Mouse (Mus musculus): ENCODE data around the gene Zfp62. TPM values are rescaled to one million over a fixed set of nuclear protein-coding genes. Genes with fewer than 3 reads are reported as not detected.

Gene Zfp62
- polyA plus RNA-seq, 1 experiment from 2014 or later = 42.3 TPM

DNA sequence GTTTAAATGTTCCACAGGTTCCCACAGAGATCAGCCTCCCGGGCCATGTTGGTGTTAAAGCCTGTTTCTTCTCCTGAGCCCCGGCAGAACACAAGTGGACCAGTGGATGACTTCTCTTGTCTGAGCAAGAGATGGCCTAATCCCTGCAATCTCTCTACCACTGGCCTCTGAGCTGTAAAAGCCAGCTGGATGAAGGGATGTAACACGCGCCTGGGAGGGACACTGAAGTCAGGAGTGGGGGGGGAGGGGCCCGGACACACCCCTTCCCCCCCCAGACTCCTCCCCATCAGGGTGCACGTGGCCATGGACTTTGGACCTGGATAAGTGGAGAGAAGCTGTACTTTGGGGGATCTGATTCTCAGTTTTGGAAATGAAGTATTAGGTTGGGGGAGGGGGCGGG lies 42.1 kb downstream of the Zfp62 start:
- H3K9me3 ChIP-seq (replicated peaks) = no peaks in the 10 kb centered on the region
- H3K4me3 ChIP-seq = peak overlapping the region; percentile 69
- H3K27me3 ChIP-seq (ENCODE audit: low read depth, poor library complexity, severe bottlenecking) = no peaks in the 10 kb centered on the region
- no peaks in the 10 kb centered on the region for H3K36me3 ChIP-seq
- peak overlapping the region; percentile 49; the same call in 1 of the 2 replicates for H3K27ac ChIP-seq (replicated peaks)
- DNase-seq (ENCODE audit: low spot score) = no peak
- WGBS = 19% methylated on average over 7 of the region's 7 CpGs
- H3K4me1 ChIP-seq = peaks cover 59% of the 10 kb centered on the region

DNA sequence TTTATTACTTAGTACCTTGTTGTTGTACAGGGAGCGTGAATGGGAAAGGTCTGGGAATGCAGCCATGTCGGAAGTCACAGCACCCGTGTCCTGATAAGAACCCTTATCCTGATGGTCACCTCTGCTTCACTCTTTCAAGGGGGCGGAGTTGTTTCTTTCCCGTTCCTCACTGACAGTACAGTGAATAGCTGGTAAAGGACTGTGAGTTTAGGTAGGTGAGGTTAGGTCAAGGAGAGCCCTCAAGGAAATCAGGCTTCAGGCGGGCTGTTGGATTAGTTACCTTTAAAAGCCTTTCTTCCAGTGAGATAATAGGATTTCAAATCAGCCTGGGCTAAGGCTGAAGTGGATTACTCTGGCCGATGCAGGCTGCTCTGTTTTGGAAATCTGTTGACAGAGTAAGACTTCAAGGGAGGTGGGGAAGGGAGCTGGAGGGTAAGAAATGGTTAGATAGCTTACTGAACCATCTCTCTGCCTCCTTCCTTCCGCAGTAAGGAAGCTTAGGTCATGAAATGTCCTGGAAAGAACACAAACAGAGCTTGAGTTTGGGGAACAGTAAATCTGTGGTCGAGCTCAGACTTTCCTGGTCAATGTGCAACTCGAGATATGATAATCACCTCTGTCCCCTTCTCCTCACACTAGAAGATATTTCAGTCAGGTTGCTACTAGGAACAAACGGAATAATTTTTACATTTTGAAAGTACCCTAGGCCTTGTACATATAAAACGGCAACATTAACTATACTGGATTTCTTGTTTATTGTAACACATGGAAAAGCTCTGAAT lies 42.7 kb downstream of the Zfp62 start:
- no peak for DNase-seq (ENCODE audit: low spot score)
- Histone ChIP-seq H3K27me3 (ENCODE audit: low read depth, poor library complexity, severe bottlenecking) (no peaks in the 10 kb centered on the region), H3K4me3 (peak overlapping the region; percentile 69), H3K36me3 (no peaks in the 10 kb centered on the region), H3K4me1 (peaks cover 65% of the 10 kb centered on the region), H3K27ac (replicated peaks) (no peak overlapping the region; the same call in 1 of the 2 replicates), H3K9me3 (replicated peaks) (no peaks in the 10 kb centered on the region)
- WGBS = 25% methylated on average over 12 of the region's 12 CpGs

GRCm38 (mm10) chr11:49246523-49246922 lies 43.4 kb downstream of the Zfp62 start:
- Histone ChIP-seq H3K9me3 (replicated peaks) (no peaks in the 10 kb centered on the region), H3K4me3 (no peak overlapping the region), H3K27ac (replicated peaks) (no peak overlapping the region), H3K4me1 (peaks cover 72% of the 10 kb centered on the region), H3K27me3 (ENCODE audit: low read depth, poor library complexity, severe bottlenecking) (no peaks in the 10 kb centered on the region), H3K36me3 (no peaks in the 10 kb centered on the region)
- whole genome bisulfite sequencing = 90% methylated on average over 4 of the region's 4 CpGs
- no peak for DNase-seq (ENCODE audit: low spot score)

- DNase-seq (ENCODE audit: low spot score) = no peak
- no peaks in the 10 kb centered on the region for H3K27me3 ChIP-seq (ENCODE audit: low read depth, poor library complexity, severe bottlenecking)
- peaks cover 78% of the 10 kb centered on the region for H3K4me1 ChIP-seq
- H3K4me3 ChIP-seq = no peak overlapping the region
- H3K36me3 ChIP-seq = 0 out of 2 replicates have a peak, but pooled peaks cover 6% of the 10 kb centered on the region
- no peak overlapping the region for H3K27ac ChIP-seq (replicated peaks)
- no peaks in the 10 kb centered on the region for H3K9me3 ChIP-seq (replicated peaks)
- 72% methylated on average over 2 of the region's 2 CpGs for WGBS
Observed at GRCm38 (mm10) chr11:49247255-49247654, 44.2 kb downstream of the Zfp62 start.

GRCm38 (mm10) chr11:49248226-49248973 lies 45.3 kb downstream of the Zfp62 start:
- Histone ChIP-seq H3K4me3 (no peak overlapping the region), H3K36me3 (peaks cover 15% of the 10 kb centered on the region), H3K4me1 (peaks cover 70% of the 10 kb centered on the region), H3K27ac (replicated peaks) (no peak overlapping the region), H3K27me3 (ENCODE audit: low read depth, poor library complexity, severe bottlenecking) (no peaks in the 10 kb centered on the region), H3K9me3 (replicated peaks) (no peaks in the 10 kb centered on the region)
- 60% methylated on average over 6 of the region's 6 CpGs for WGBS
- DNase-seq (ENCODE audit: low spot score) = no peak

DNA sequence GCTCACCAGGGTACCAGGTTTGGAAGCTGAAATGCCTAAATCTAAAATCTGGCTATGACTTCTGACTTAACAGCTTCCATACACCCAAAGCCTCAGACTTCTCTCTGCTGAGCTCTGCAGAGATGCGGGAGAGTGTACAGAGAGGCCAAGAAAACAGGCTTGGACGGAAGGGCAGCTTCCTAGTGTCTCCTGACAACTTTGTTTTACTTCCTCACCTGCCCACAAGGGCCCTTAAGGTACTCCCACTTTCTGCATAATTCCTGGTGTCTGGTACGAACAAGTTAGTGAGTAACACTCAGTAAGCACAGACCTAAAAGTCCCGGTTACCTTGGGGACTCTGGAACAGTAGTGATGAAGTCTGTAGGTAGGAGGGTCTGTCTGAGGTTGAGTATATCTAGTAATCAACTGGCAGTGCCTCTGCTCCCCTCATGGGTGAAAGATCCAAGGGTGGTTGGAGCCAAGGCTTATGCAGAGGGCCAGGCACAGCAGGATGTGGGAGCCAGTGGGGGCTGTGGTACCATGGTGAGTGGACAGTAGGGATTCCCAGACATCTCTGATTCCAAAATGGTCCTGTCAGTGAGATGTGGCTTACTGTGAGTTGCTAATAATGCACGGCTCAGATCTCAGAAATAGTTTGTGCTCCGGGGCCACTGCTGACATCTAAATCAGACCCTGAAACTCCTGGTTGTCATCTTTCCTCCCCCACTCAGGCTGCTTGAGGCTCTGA lies 46.0 kb downstream of the Zfp62 start:
- no peak for DNase-seq (ENCODE audit: low spot score)
- Histone ChIP-seq H3K27ac (replicated peaks) (peak overlapping the region; percentile 92; the same call in 1 of the 2 replicates), H3K4me3 (no peak overlapping the region), H3K27me3 (ENCODE audit: low read depth, poor library complexity, severe bottlenecking) (no peaks in the 10 kb centered on the region), H3K36me3 (peaks cover 22% of the 10 kb centered on the region), H3K9me3 (replicated peaks) (no peaks in the 10 kb centered on the region), H3K4me1 (peaks cover 68% of the 10 kb centered on the region)
- WGBS = 67% methylated on average over 6 of the region's 6 CpGs

- Histone ChIP-seq H3K27me3 (ENCODE audit: low read depth, poor library complexity, severe bottlenecking) (no peaks in the 10 kb centered on the region), H3K4me1 (peaks cover 60% of the 10 kb centered on the region), H3K4me3 (peak overlapping the region; percentile 71), H3K27ac (replicated peaks) (peak overlapping the region; percentile 92), H3K9me3 (replicated peaks) (no peaks in the 10 kb centered on the region), H3K36me3 (peaks cover 30% of the 10 kb centered on the region)
- 28% methylated on average over 10 of the region's 10 CpGs for WGBS
- no peak for DNase-seq (ENCODE audit: low spot score)
Observed at GRCm38 (mm10) chr11:49249811-49250421, 46.8 kb downstream of the Zfp62 start.

- Histone ChIP-seq H3K4me3 (peak overlapping the region; percentile 71), H3K36me3 (peaks cover 38% of the 10 kb centered on the region), H3K9me3 (replicated peaks) (no peaks in the 10 kb centered on the region), H3K27me3 (ENCODE audit: low read depth, poor library complexity, severe bottlenecking) (no peaks in the 10 kb centered on the region), H3K4me1 (peaks cover 52% of the 10 kb centered on the region), H3K27ac (replicated peaks) (peak overlapping the region; percentile 92)
- peak; percentile 84 for DNase-seq (ENCODE audit: low spot score)
- WGBS = 2% methylated on average over 45 of the region's 45 CpGs
Observed at GRCm38 (mm10) chr11:49250422-49251379, 47.6 kb downstream of the Zfp62 start.

GRCm38 (mm10) chr11:49251380-49251761 lies 48.3 kb downstream of the Zfp62 start:
- H3K36me3 ChIP-seq = peaks cover 41% of the 10 kb centered on the region
- H3K4me3 ChIP-seq = peak overlapping the region; percentile 71
- no peaks in the 10 kb centered on the region for H3K27me3 ChIP-seq (ENCODE audit: low read depth, poor library complexity, severe bottlenecking)
- no peaks in the 10 kb centered on the region for H3K9me3 ChIP-seq (replicated peaks)
- H3K27ac ChIP-seq (replicated peaks) = peak overlapping the region; percentile 92; the same call in 1 of the 2 replicates
- 78% methylated on average over 7 of the region's 7 CpGs for WGBS
- peaks cover 47% of the 10 kb centered on the region for H3K4me1 ChIP-seq
- no peak for DNase-seq (ENCODE audit: low spot score)

GRCm38 (mm10) chr11:49252048-49252447 lies 49.0 kb downstream of the Zfp62 start:
- no peak overlapping the region for H3K4me3 ChIP-seq
- no peaks in the 10 kb centered on the region for H3K27me3 ChIP-seq (ENCODE audit: low read depth, poor library complexity, severe bottlenecking)
- no peak for DNase-seq (ENCODE audit: low spot score)
- H3K9me3 ChIP-seq (replicated peaks) = no peaks in the 10 kb centered on the region
- peaks cover 46% of the 10 kb centered on the region for H3K36me3 ChIP-seq
- H3K4me1 ChIP-seq = peaks cover 40% of the 10 kb centered on the region
- no peak overlapping the region for H3K27ac ChIP-seq (replicated peaks)
- WGBS = 94% methylated on average over 5 of the region's 5 CpGs

- Histone ChIP-seq H3K4me1 (peaks cover 36% of the 10 kb centered on the region), H3K4me3 (no peak overlapping the region), H3K36me3 (peaks cover 51% of the 10 kb centered on the region), H3K27ac (replicated peaks) (no peak overlapping the region), H3K9me3 (replicated peaks) (no peaks in the 10 kb centered on the region), H3K27me3 (ENCODE audit: low read depth, poor library complexity, severe bottlenecking) (no peaks in the 10 kb centered on the region)
- DNase-seq (ENCODE audit: low spot score) = no peak
- 94% methylated on average over 6 of the region's 6 CpGs for WGBS
Observed at GRCm38 (mm10) chr11:49253035-49253434, 49.9 kb downstream of the Zfp62 start.
